Mouse (Mus musculus): ENCODE data around the gene Spen.

- TF ChIP-seq CTCF (IDR thresholded peaks at IDR 0.05; ENCODE audit: low read depth, low read length) (no peak), POLR2A (IDR thresholded peaks at IDR 0.05; ENCODE audit: insufficient read depth, low read length) (no peak)
Observed at GRCm38 (mm10) chr4:141440877-141441276, 97.5 kb downstream of the Spen start.
